Mouse (Mus musculus) limb, embryonic 11.5 days (tissue): ENCODE measurements at regions not wholly inside any gene's neighbourhood (a gene's known extent, or its start where the extent isn't known, plus 50 kb on each side); places are given as distances from the start of the nearest gene placed in this dataset.

Experiments
- ATAC-seq: fragments of 200-750 bp; cut with Nextera tagmentation; 2 replicates; pipeline ENCODE4 v1.8.0; 2017; ENCODE audit warnings: low read depth; ENCODE audit not compliant: insufficient number of reproducible peaks, low FRiP score, low TSS enrichment
- DNase-seq: peaks from one replicate; pipeline ENCODE4 v3.0.0-alpha.2; 2015; ENCODE audit warnings: low spot score
- H3K27ac ChIP-seq: fragments of 300-500 bp; sonication (generic); replicated peaks from 2 replicates; pipeline ENCODE4 v1.5.1; 2014; ENCODE audit warnings: low read depth, mild to moderate bottlenecking, low read length
- H3K27me3 ChIP-seq: fragments of 300-500 bp; sonication (generic); 2 replicates; pipeline ENCODE4 v1.6.1; 2014; ENCODE audit warnings: mild to moderate bottlenecking, low read length, mixed read lengths; ENCODE audit not compliant: control insufficient read depth, insufficient read depth
- H3K36me3 ChIP-seq: fragments of 300-500 bp; sonication (generic); 2 replicates; pipeline ENCODE4 v1.6.1; 2014; ENCODE audit warnings: mild to moderate bottlenecking, low read length, moderate library complexity, mixed read lengths; ENCODE audit not compliant: control insufficient read depth, insufficient read depth
- H3K4me1 ChIP-seq: fragments of 300-500 bp; sonication (generic); 2 replicates; pipeline ENCODE4 v1.6.1; 2014; ENCODE audit warnings: low read length, mixed read lengths; ENCODE audit not compliant: control insufficient read depth, insufficient read depth
- H3K4me2 ChIP-seq: fragments of 300-500 bp; sonication (generic); 2 replicates; pipeline ENCODE4 v1.6.1; 2014; ENCODE audit warnings: low read depth, mild to moderate bottlenecking, moderate library complexity; ENCODE audit not compliant: severe bottlenecking
- H3K4me3 ChIP-seq: fragments of 300-500 bp; sonication (generic); 2 replicates; pipeline ENCODE4 v1.5.1; 2014; ENCODE audit warnings: low read depth, low read length
- H3K9ac ChIP-seq: fragments of 300-500 bp; sonication (generic); 2 replicates; pipeline ENCODE4 v1.6.1; 2014; ENCODE audit warnings: mild to moderate bottlenecking, low read length
- H3K9me3 ChIP-seq: fragments of 300-500 bp; sonication (generic); 2 replicates; pipeline ENCODE4 v1.6.1; 2016; ENCODE audit warnings: low read length; ENCODE audit not compliant: control insufficient read depth
- WGBS: fragments of 180-500 bp; shearing (Covaris S2); extraction: QIAGEN DNeasy Blood & Tissue Kit; methylation state at CpG from one replicate; pipeline ENCODE4 v1.1.7; 2014; 5-methylcytosine and 5-hydroxymethylcytosine counted together

DNA sequence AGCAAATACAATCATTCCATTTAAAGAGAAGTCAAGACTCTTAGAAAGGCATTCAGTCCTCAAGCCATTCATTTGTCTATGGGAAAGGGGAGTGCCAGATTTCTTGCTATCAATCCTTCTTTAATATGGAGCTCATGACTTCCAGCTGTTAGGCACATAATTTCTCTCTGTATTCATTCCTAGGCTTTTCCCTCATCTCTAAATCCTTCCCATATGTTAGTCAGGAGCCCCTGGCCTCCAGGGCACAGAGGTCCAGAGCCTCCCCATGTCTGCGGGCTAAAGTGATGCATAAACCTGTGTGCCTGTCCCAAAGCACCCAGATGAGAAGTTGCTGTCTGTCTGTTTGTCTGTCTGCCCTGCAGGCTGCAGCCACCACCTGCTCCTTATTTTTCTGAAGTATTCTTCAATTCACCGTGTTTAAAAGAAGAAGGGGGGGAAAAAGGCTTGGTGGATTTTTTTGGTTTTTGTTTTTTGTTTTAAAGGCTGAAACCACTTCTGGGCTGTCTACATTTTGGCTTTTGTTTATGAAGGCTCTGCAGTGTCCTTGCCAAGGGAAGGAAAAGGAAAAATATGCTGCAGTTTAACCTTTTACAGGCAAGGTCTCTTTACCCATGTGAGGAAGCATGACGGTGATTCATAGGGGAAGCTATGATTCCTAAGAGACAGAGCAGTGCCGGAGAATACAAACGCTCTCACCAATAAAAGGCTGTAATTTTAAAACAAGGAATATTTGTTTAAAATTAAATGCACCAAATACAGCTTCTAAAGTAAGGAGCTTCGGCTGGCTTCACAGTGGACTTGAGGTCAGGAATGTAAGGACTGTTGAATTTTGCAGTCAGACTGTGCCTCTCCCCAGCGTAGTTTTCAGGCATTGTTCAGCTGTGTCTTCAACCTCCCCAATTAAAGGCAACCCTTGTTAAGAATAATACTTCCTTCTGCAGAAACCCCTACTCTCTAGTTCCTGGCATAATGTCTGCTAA, 379.0 kb downstream of the Atp23 start:
- H3K9me3 ChIP-seq: no peaks in the 10 kb centered on the region
- 0 out of 2 replicates have a peak, but pooled peaks have one; percentile 29 for ATAC-seq
- peak; percentile 47 for DNase-seq
- 0 out of 2 replicates have a peak, but pooled peaks cover 3% of the 10 kb centered on the region for H3K4me1 ChIP-seq
- no peaks in the 10 kb centered on the region for H3K27me3 ChIP-seq
- H3K27ac ChIP-seq: peak overlapping the region; percentile 51; the same call in 1 of the 2 replicates
- no peak overlapping the region for H3K4me3 ChIP-seq
- H3K36me3 ChIP-seq: no peaks in the 10 kb centered on the region
- H3K9ac ChIP-seq: no peak overlapping the region
- 58% methylated on average over 7 of the region's 7 CpGs for WGBS
- no peak overlapping the region for H3K4me2 ChIP-seq

DNA sequence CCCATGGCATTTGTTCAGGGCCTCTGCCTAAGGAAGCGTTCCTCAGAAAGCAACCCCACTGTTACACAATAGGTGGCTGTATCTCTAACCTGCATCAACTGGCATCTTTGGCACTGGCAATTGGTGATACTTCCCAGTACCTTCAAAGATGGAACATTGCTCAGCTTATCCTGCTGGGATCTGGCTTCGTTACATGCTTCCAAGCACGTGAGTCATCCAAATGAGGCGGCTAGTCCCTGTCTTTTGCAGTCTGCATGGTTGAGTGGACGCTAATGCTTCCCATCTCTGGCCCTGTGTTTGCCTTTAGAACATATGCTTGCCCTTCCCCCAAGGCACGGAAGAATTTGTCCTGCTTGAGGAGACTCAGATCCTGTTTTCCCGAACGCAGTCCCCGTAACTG, 380.2 kb downstream of the Atp23 start:
- no peaks in the 10 kb centered on the region for H3K36me3 ChIP-seq
- no peak for ATAC-seq
- H3K9me3 ChIP-seq: no peaks in the 10 kb centered on the region
- 0 out of 2 replicates have a peak, but pooled peaks cover 3% of the 10 kb centered on the region for H3K4me1 ChIP-seq
- no peaks in the 10 kb centered on the region for H3K27me3 ChIP-seq
- H3K4me2 ChIP-seq: no peak overlapping the region
- no peak overlapping the region for H3K9ac ChIP-seq
- DNase-seq: no peak
- 71% methylated on average over 9 of the region's 9 CpGs for WGBS
- no peak overlapping the region for H3K27ac ChIP-seq
- no peak overlapping the region for H3K4me3 ChIP-seq

DNA sequence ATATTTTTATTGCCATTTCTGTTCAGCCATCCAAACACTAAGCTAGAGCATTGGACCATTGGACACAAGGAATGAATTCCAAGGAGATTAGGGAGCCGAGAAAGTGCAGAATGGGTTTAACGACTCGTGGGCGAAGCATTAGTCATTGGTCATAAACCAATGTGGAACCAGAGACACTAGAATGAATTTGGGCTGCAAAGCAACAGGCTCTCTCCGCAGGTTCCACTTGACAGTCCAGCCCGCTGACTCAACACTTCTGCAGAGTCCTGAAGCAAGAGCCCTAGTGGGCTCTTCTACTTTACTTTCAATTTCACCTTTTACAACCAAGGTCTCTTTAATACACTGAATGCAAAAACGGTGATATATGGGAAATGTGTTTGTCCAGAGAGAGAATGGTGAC, 388.0 kb downstream of the Atp23 start:
- no peaks in the 10 kb centered on the region for H3K4me1 ChIP-seq
- H3K9ac ChIP-seq: no peak overlapping the region
- 72% methylated on average over 7 of the region's 7 CpGs for WGBS
- H3K27ac ChIP-seq: no peak overlapping the region
- ATAC-seq (no peak), DNase-seq (no peak)
- no peak overlapping the region for H3K4me3 ChIP-seq
- no peaks in the 10 kb centered on the region for H3K9me3 ChIP-seq
- no peaks in the 10 kb centered on the region for H3K27me3 ChIP-seq
- no peak overlapping the region for H3K4me2 ChIP-seq
- no peaks in the 10 kb centered on the region for H3K36me3 ChIP-seq

DNA sequence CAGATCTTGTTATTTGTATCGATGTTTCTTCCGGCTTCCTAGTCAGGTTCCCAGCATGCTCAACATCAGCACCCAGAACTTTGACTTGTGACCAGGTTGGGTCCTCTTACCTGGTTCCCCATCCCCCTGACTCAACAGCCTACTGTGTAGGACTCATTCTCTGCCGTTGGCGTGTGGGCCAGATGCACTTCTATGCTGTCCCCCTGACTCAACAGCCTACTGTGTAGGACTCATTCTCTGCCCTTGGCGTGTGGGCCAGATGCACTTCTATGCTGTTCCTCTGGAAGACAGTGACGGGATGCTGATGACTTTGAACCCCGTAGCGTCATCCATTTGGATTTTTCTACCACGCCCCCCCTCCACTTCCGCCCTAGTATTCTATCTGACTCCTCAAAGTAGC, 389.6 kb downstream of the Atp23 start:
- H3K9ac ChIP-seq: no peak overlapping the region
- no peaks in the 10 kb centered on the region for H3K9me3 ChIP-seq
- ATAC-seq (no peak), DNase-seq (no peak)
- H3K4me2 ChIP-seq: no peak overlapping the region
- H3K36me3 ChIP-seq: no peaks in the 10 kb centered on the region
- no peak overlapping the region for H3K27ac ChIP-seq
- H3K27me3 ChIP-seq: no peaks in the 10 kb centered on the region
- WGBS: 91% methylated on average over 10 of the region's 10 CpGs
- no peak overlapping the region for H3K4me3 ChIP-seq
- no peaks in the 10 kb centered on the region for H3K4me1 ChIP-seq

DNA sequence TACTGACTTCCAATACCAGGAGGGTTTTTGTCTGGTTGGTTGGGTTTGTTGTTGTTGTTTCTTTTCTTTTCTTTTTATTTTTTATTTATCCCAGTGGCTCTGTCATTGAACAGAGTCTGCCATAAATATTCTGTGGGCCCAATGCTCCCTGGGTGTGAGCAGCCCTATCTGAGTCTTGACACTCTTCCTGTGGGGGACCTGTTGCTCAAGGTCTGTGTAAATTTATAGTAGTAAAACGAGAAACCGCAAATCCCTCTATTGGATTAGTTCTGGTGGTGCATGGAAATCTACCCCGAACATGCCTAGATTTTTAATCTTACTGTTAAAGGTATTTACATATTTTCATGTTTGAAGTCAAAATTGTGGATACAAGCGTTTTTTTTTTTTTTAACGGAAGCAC, 395.2 kb downstream of the Atp23 start:
- H3K36me3 ChIP-seq: no peaks in the 10 kb centered on the region
- H3K27me3 ChIP-seq: no peaks in the 10 kb centered on the region
- no peak overlapping the region for H3K27ac ChIP-seq
- no peak overlapping the region for H3K9ac ChIP-seq
- ATAC-seq: no peak
- no peak for DNase-seq
- H3K4me3 ChIP-seq: no peak overlapping the region
- H3K4me1 ChIP-seq: no peaks in the 10 kb centered on the region
- H3K9me3 ChIP-seq: no peaks in the 10 kb centered on the region
- no peak overlapping the region for H3K4me2 ChIP-seq
- 92% methylated on average over 5 of the region's 5 CpGs for WGBS

DNA sequence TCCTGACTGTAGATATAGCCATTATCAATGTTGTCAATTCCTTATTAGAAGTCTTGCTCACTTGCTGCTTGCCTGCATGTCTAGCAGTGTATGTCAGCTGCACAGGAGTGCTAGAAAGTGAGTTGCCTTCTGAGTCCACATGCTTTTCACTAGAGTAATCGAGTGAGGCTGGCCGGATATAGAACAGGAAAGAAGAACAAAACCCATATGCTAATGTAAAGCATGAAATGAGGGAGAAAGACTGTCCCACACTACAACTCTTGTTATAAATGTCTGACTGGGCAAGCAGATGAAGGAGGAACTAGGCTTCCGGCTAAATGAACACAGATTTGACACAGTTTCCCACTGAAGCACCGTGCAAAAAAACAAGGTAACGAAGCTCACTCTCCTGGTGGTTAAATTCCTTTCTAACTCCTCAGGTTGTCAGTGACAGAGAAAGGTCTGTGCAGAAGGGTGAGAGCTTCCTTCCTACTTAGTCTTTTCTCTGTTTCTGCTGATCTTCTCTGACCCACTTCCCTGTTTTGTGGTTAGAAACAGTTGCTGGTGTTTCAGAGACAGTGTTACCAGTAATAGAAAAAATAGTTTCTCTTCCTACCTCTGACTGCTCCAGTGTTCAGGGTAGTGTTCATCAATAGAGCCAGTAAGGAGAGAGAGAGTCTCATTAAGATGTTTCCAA, 399.0 kb downstream of the Atp23 start:
- WGBS: 64% methylated on average over 5 of the region's 5 CpGs
- H3K27ac ChIP-seq: no peak overlapping the region

DNA sequence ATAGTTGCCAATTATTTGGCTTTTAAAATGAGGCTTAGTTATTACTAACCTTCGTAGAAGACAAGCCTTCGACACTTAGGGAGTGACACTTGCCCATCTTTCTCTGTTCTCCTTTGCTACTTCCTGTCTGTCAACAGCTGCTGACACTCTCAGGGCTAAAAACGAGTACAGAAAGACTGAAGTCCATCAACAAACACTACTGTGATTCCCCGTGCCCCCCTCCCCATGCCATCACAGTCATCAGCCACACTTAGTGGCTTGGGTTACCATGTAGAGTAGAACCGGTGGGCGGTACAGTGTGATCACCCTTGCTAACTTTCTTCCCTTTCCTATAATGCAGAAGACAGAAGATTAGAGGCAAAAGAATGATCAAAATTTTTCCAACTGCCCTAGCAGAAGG, 402.4 kb downstream of the Atp23 start:
- WGBS: 79% methylated on average over 6 of the region's 6 CpGs
- Histone ChIP-seq H3K4me2 (no peak overlapping the region), H3K27ac (no peak overlapping the region), H3K4me3 (no peak overlapping the region), H3K36me3 (no peaks in the 10 kb centered on the region), H3K4me1 (no peaks in the 10 kb centered on the region), H3K9me3 (no peaks in the 10 kb centered on the region), H3K9ac (no peak overlapping the region), H3K27me3 (no peaks in the 10 kb centered on the region)
- no peak for ATAC-seq
- no peak for DNase-seq

More for the DNA sequence above, 399.0 kb downstream of the Atp23 start:
- H3K36me3 ChIP-seq: no peaks in the 10 kb centered on the region
- ATAC-seq (no peak), DNase-seq (no peak)
- no peak overlapping the region for H3K9ac ChIP-seq
- no peak overlapping the region for H3K4me3 ChIP-seq
- H3K4me1 ChIP-seq: no peaks in the 10 kb centered on the region
- H3K27me3 ChIP-seq: no peaks in the 10 kb centered on the region
- no peaks in the 10 kb centered on the region for H3K9me3 ChIP-seq
- H3K4me2 ChIP-seq: no peak overlapping the region

DNA sequence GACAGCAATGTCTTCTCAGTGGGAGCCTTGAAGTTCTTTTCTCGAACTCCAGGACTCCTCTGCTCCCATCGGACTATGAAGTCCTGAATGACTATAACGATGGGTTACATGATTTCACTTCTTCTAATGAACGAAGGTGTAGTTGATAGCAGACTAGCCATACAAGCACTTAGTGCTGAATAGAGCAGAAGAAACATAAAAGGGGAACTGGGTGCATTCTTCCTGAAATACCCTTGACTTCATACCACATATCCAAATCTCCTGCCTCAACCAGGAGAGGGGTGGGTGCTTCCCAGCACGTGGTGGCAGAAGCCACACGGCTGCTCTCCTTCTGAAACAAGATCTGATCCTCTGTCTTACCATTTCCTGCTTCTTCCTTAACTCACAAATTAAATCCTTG, 407.4 kb downstream of the Atp23 start:
- ATAC-seq (no peak), DNase-seq (no peak)
- no peaks in the 10 kb centered on the region for H3K36me3 ChIP-seq
- no peaks in the 10 kb centered on the region for H3K27me3 ChIP-seq
- H3K9me3 ChIP-seq: no peaks in the 10 kb centered on the region
- no peak overlapping the region for H3K9ac ChIP-seq
- H3K4me2 ChIP-seq: no peak overlapping the region
- no peaks in the 10 kb centered on the region for H3K4me1 ChIP-seq
- WGBS: 90% methylated on average over 6 of the region's 6 CpGs
- H3K27ac ChIP-seq: no peak overlapping the region
- H3K4me3 ChIP-seq: no peak overlapping the region
